Mouse (Mus musculus) myocyte (in vitro differentiated cells): ENCODE measurements around the gene Ppdpf. TPM values are rescaled to one million over a fixed set of nuclear protein-coding genes. Genes with fewer than 3 reads are reported as not detected.

ENCODE experiments used
- H3K27me3 ChIP-seq: one replicate; pipeline ENCODE4 v1.6.1; 2011; ENCODE audit not compliant: control insufficient read depth, insufficient read depth, insufficient read length
- H3K36me3 ChIP-seq: one replicate; pipeline ENCODE4 v1.6.1; 2011; ENCODE audit not compliant: control insufficient read depth, insufficient read depth
- H3K4me2 ChIP-seq: one replicate; pipeline ENCODE4 v1.6.1; 2011; ENCODE audit warnings: low read depth, control low read depth
- H3K4me3 ChIP-seq: one replicate; pipeline ENCODE4 v1.5.1; 2011; ENCODE audit warnings: mild to moderate bottlenecking, control low read depth, moderate library complexity
- H3K79me2 ChIP-seq: one replicate; pipeline ENCODE4 v1.6.1; 2011; ENCODE audit not compliant: control insufficient read depth, insufficient read depth
- H3ac ChIP-seq: one replicate; pipeline ENCODE4 v1.6.1; 2011; ENCODE audit not compliant: control insufficient read depth, insufficient read length
- CEBPB ChIP-seq: IDR thresholded peaks from 2 replicates; pipeline ENCODE4 v1.6.1; 2011; ENCODE audit warnings: mild to moderate bottlenecking, moderate library complexity; ENCODE audit not compliant: poor library complexity, insufficient read depth, severe bottlenecking
- E2F4 ChIP-seq: IDR thresholded peaks from one replicate; pipeline ENCODE4 v1.6.1; 2011; ENCODE audit warnings: mild to moderate bottlenecking, control low read depth, moderate library complexity; ENCODE audit not compliant: insufficient read depth
- MAX ChIP-seq: IDR thresholded peaks from one replicate; pipeline ENCODE4 v1.6.1; 2011; ENCODE audit warnings: low read depth, mild to moderate bottlenecking, control low read depth
- MYOD1 ChIP-seq, 3 experiments: IDR thresholded peaks; one replicate each; pipeline ENCODE4 v1.6.1; 2011; ENCODE audit warnings: control low read depth in 2 of 3, low read depth in 2 of 3, mild to moderate bottlenecking in 2 of 3, moderate library complexity in 1 of 3; ENCODE audit not compliant: insufficient read length in 2 of 3, control insufficient read depth in 1 of 3
- MYOG ChIP-seq, 3 experiments: IDR thresholded peaks; one replicate each; pipeline ENCODE4 v1.6.1; 2011; ENCODE audit warnings: control low read depth in 2 of 3, low read depth in 2 of 3, mild to moderate bottlenecking in 2 of 3; ENCODE audit not compliant: insufficient read length in 2 of 3, control insufficient read depth in 1 of 3, insufficient read depth in 1 of 3
- POLR2A ChIP-seq: IDR thresholded peaks from one replicate; pipeline ENCODE4 v1.6.1; 2011; ENCODE audit warnings: low read depth, mild to moderate bottlenecking, control low read depth, moderate library complexity; ENCODE audit not compliant: insufficient read length
- POLR2AphosphoS2 ChIP-seq: IDR thresholded peaks from one replicate; pipeline ENCODE4 v1.6.1; 2011; ENCODE audit warnings: low read depth, control low read depth; ENCODE audit not compliant: insufficient read length
- REST ChIP-seq: IDR thresholded peaks from one replicate; pipeline ENCODE4 v1.6.1; 2011; ENCODE audit warnings: mild to moderate bottlenecking, control low read depth, moderate library complexity; ENCODE audit not compliant: insufficient read depth, insufficient read length
- SRF ChIP-seq: IDR thresholded peaks from one replicate; pipeline ENCODE4 v1.6.1; 2011; ENCODE audit warnings: low read depth; ENCODE audit not compliant: control insufficient read depth, insufficient read length
- TCF12 ChIP-seq: IDR thresholded peaks from one replicate; pipeline ENCODE4 v1.6.1; 2011; ENCODE audit warnings: mild to moderate bottlenecking, control low read depth; ENCODE audit not compliant: poor library complexity, insufficient read depth, severe bottlenecking
- TCF3 ChIP-seq: IDR thresholded peaks from one replicate; pipeline ENCODE4 v1.6.1; 2011; ENCODE audit warnings: low read depth, control low read depth; ENCODE audit not compliant: insufficient read length
- USF1 ChIP-seq: IDR thresholded peaks from one replicate; pipeline ENCODE4 v1.6.1; 2011; ENCODE audit warnings: low read depth, mild to moderate bottlenecking, control low read depth, moderate library complexity
- polyA plus RNA-seq: library from polyadenylated mRNA; unstranded; fragments of >200 nt; fragmentation: generic; extraction: Trizol; gene quantifications from one replicate; pipeline ENCODE4 v1.2.1, GENCODE M21; 2012; ENCODE audit warnings: missing spikeins

Gene Ppdpf
- polyA plus RNA-seq, 1 experiment = 43.4 TPM

DNA sequence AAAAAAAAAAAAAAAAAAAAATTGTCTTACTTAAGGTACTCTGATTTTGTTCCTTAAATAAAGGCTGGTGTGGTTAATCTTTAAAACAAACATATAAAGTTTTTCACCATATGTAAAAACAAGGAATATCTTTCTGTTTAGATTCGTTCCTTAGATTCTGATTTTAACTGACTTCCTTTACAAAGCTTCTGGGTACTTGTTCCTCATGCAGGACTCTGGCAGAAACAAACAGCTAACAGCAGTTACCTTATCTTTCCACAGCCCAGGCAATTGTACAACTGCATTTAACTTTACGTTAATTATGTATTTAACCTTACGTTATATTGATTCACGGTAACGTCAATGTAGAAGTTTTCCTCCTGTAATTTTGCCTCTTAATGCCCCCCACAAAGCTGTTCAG is 20.6 kb upstream of the Ppdpf start:
- Histone ChIP-seq H3K4me2 (no peak overlapping the region), H3K4me3 (no peak overlapping the region), H3K36me3 (no peaks in the 10 kb centered on the region), H3ac (no peak overlapping the region), H3K27me3 (peaks cover 13% of the 10 kb centered on the region), H3K79me2 (no peaks in the 10 kb centered on the region)
- no peak for TF ChIP-seq POLR2A
- no peak for TF ChIP-seq MYOD1 (IDR thresholded peaks at IDR 0.05; ENCODE audit: control insufficient read depth in 1 of 3, insufficient read length in 2 of 3, low read depth in 2 of 3)
- no peak for TF ChIP-seq USF1
- no peak for TF ChIP-seq MYOG (IDR thresholded peaks at IDR 0.05; ENCODE audit: control insufficient read depth in 1 of 3, insufficient read depth in 1 of 3, insufficient read length in 2 of 3, low read depth in 2 of 3)
- TF ChIP-seq MAX = no peak
- TF ChIP-seq TCF3 = no peak
- TF ChIP-seq SRF = no peak
- TF ChIP-seq E2F4 = no peak

DNA sequence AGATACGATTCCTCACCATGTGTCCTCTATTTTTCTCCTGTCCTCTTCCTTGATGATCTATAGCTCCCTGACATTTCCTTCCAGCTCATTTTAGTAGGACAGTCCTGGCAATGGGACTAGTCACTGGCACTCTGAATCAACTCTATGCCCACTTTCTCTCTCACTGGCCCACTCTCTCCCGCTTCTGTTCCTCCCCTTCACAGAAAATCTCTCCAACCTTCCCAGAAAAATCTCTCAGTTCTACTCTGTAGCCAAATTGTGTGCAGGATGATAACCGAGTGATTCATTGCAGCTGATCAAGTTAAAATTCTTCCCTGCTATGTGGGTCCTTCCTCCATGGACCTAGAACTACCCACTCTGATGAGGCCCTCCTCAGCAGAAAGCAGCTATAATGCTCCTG is 12.4 kb upstream of the Ppdpf start:
- Histone ChIP-seq H3K4me3 (no peak overlapping the region), H3K27me3 (peaks cover 6% of the 10 kb centered on the region), H3ac (no peak overlapping the region), H3K4me2 (no peak overlapping the region), H3K36me3 (no peaks in the 10 kb centered on the region), H3K79me2 (no peaks in the 10 kb centered on the region)
- TF ChIP-seq POLR2A = no peak
- no peak for TF ChIP-seq E2F4
- TF ChIP-seq TCF12 = no peak
- TF ChIP-seq REST = no peak
- TF ChIP-seq USF1 = no peak
- TF ChIP-seq MYOG (IDR thresholded peaks at IDR 0.05; ENCODE audit: control insufficient read depth in 1 of 3, insufficient read depth in 1 of 3, insufficient read length in 2 of 3, low read depth in 2 of 3) = no peak
- TF ChIP-seq SRF = no peak

- Histone ChIP-seq H3K79me2 (no peaks in the 10 kb centered on the region), H3K4me3 (no peak overlapping the region), H3K27me3 (peaks cover 12% of the 10 kb centered on the region), H3ac (no peak overlapping the region), H3K36me3 (no peaks in the 10 kb centered on the region), H3K4me2 (no peak overlapping the region)
- TF ChIP-seq POLR2AphosphoS2 (no peak), TCF3 (no peak), TCF12 (no peak), MYOD1 (IDR thresholded peaks at IDR 0.05; ENCODE audit: control insufficient read depth in 1 of 3, insufficient read length in 2 of 3, low read depth in 2 of 3) (no peak), SRF (no peak), E2F4 (no peak), USF1 (no peak), CEBPB (no peak), MYOG (IDR thresholded peaks at IDR 0.05; ENCODE audit: control insufficient read depth in 1 of 3, insufficient read depth in 1 of 3, insufficient read length in 2 of 3, low read depth in 2 of 3) (no peak), POLR2A (no peak), MAX (no peak), REST (no peak)
Observed at GRCm38 (mm10) chr2:181178015-181178414, 9.0 kb upstream of the Ppdpf start.

GRCm38 (mm10) chr2:181178471-181178870 is 8.6 kb upstream of the Ppdpf start:
- peaks cover 12% of the 10 kb centered on the region for H3K27me3 ChIP-seq
- no peaks in the 10 kb centered on the region for H3K36me3 ChIP-seq
- H3K4me2 ChIP-seq = no peak overlapping the region
- no peak overlapping the region for H3ac ChIP-seq
- no peak overlapping the region for H3K4me3 ChIP-seq
- H3K79me2 ChIP-seq = no peaks in the 10 kb centered on the region
- TF ChIP-seq SRF = no peak
- no peak for TF ChIP-seq CEBPB
- TF ChIP-seq POLR2A = no peak
- no peak for TF ChIP-seq REST
- TF ChIP-seq POLR2AphosphoS2 = no peak
- TF ChIP-seq MYOD1 (IDR thresholded peaks at IDR 0.05; ENCODE audit: control insufficient read depth in 1 of 3, insufficient read length in 2 of 3, low read depth in 2 of 3) = no peak
- TF ChIP-seq USF1 = no peak
- no peak for TF ChIP-seq TCF3
- no peak for TF ChIP-seq MAX
- no peak for TF ChIP-seq MYOG (IDR thresholded peaks at IDR 0.05; ENCODE audit: control insufficient read depth in 1 of 3, insufficient read depth in 1 of 3, insufficient read length in 2 of 3, low read depth in 2 of 3)
- no peak for TF ChIP-seq TCF12
- no peak for TF ChIP-seq E2F4

GRCm38 (mm10) chr2:181180898-181181297 is 6.1 kb upstream of the Ppdpf start:
- TF ChIP-seq USF1 (no peak), MYOD1 (IDR thresholded peaks at IDR 0.05; ENCODE audit: control insufficient read depth in 1 of 3, insufficient read length in 2 of 3, low read depth in 2 of 3) (no peak), MAX (no peak), TCF3 (no peak), POLR2A (no peak), TCF12 (no peak), SRF (no peak), MYOG (IDR thresholded peaks at IDR 0.05; ENCODE audit: control insufficient read depth in 1 of 3, insufficient read depth in 1 of 3, insufficient read length in 2 of 3, low read depth in 2 of 3) (no peak), CEBPB (no peak), E2F4 (no peak), REST (no peak), POLR2AphosphoS2 (no peak)

More at GRCm38 (mm10) chr2:181180898-181181297, 6.1 kb upstream of the Ppdpf start:
- no peaks in the 10 kb centered on the region for H3K36me3 ChIP-seq
- H3K79me2 ChIP-seq = no peaks in the 10 kb centered on the region
- H3K4me2 ChIP-seq = no peak overlapping the region
- H3ac ChIP-seq = no peak overlapping the region
- peaks cover 12% of the 10 kb centered on the region for H3K27me3 ChIP-seq
- H3K4me3 ChIP-seq = no peak overlapping the region
